ENCODE assay signal across 9 mouse cellular contexts in genomic region chr16:31750526-31750925, GRCm38 (mm10).
A peak's percentile ranks its signal among the peaks of the same experiment; 100 is the strongest.
DNase-seq lines count a peak whose midpoint lies in the region; ATAC-seq and TF ChIP-seq lines count a peak whose summit lies in the region.
"Had no signal": no experiment of that assay in that cellular context is flagged by ENCODE, and none has a peak within 500 bp of the region (broad histone marks: within the 10 kb centered on the region; RNA-seq: fewer than 3 reads in every experiment).

No protein-coding gene starts in this region.

- no peaks in the 10 kb centered on the region for H3K27me3 ChIP-seq in hindbrain, postnatal 0 days (ENCODE audit: insufficient read depth, low read length)
- H3K27me3 ChIP-seq: liver, embryonic 15.5 days had no signal

- no peak overlapping the region for H3K9ac ChIP-seq in hindbrain, postnatal 0 days (replicated peaks; ENCODE audit: low read length)
- H3K9ac ChIP-seq: liver, embryonic 15.5 days had no signal

- no peak overlapping the region for H3K27ac ChIP-seq in hindbrain, postnatal 0 days
- H3K27ac ChIP-seq: liver, embryonic 15.5 days had no signal

- 76% methylated on average over 1 of the region's 1 CpGs for WGBS in hindbrain, postnatal 0 days

- H3K9me3 ChIP-seq in hindbrain, postnatal 0 days (ENCODE audit: low read length): no peaks in the 10 kb centered on the region
- H3K9me3 ChIP-seq: liver, embryonic 15.5 days had no signal

- no peaks in the 10 kb centered on the region for H3K4me1 ChIP-seq in hindbrain, postnatal 0 days (ENCODE audit: insufficient read depth, low read length)
- H3K4me1 ChIP-seq: liver, embryonic 15.5 days had no signal

- peak; percentile 10 for DNase-seq in adrenal gland, postnatal 14 days
- no peak for DNase-seq in adrenal gland, postnatal 25 days
- DNase-seq in layer of hippocampus, adult 11-12 months (ENCODE audit: low spot score): peak; percentile 69
- no peak for DNase-seq in layer of hippocampus, adult 8-10 months (ENCODE audit: low spot score in 2 of 2)
- peak; percentile 39 for DNase-seq in ES-CJ7 (ENCODE audit: low read depth, low spot score)
- DNase-seq in hindbrain, postnatal 0 days (ENCODE audit: low spot score): peak; percentile 89
- no peak for DNase-seq in yolk sac, embryonic 10.5 days (ENCODE audit: low spot score)
- DNase-seq in gastrocnemius, postnatal 14 days: no peak

- H3K4me3 ChIP-seq in hindbrain, postnatal 0 days (ENCODE audit: low read length): no peak overlapping the region
- H3K4me3 ChIP-seq: liver, embryonic 15.5 days had no signal

- intact Hi-C loops in gastrocnemius, postnatal 14 days (cut with DNase I; ENCODE audit: low total_unique reads): no loop called here

- ATAC-seq in hindbrain, postnatal 0 days: peak; percentile 66; the same call in 1 of the 2 replicates

- H3K36me3 ChIP-seq in hindbrain, postnatal 0 days (ENCODE audit: insufficient read depth, low read length): no peaks in the 10 kb centered on the region

- peak; percentile 81 for TF ChIP-seq CTCF in hindbrain, postnatal 0 days (IDR thresholded peaks at IDR 0.05; ENCODE audit: low read depth)

- no peak overlapping the region for H3K4me2 ChIP-seq in hindbrain, postnatal 0 days (ENCODE audit: low read depth, low read length)
- H3K4me2 ChIP-seq: liver, embryonic 15.5 days had no signal

Comparison
In these comparisons a context has a peak if more than half of its experiments do, and no peak if none do; other contexts are left out.
1. DNase-seq: peak in adrenal gland, postnatal 14 days (single experiment), layer of hippocampus, adult 11-12 months (single experiment), ES-CJ7 (single experiment) and hindbrain, postnatal 0 days (single experiment); none in adrenal gland, postnatal 25 days (single experiment), layer of hippocampus, adult 8-10 months (0 of 2), yolk sac, embryonic 10.5 days (single experiment) and gastrocnemius, postnatal 14 days (single experiment).